Mouse (Mus musculus) forebrain, postnatal 0 days (tissue): ENCODE data around the gene Bdkrb2. TPM values are rescaled to one million over a fixed set of nuclear protein-coding genes. Genes with fewer than 3 reads are reported as not detected.

Experiments
- ATAC-seq: fragments of 200-750 bp; cut with Nextera tagmentation; 2 replicates; pipeline ENCODE4 v1.8.0; 2017; ENCODE audit warnings: mild to moderate bottlenecking, moderate library complexity
- DNase-seq: peaks from one replicate; pipeline ENCODE4 v3.0.0-alpha.2; 2015
- H3K27ac ChIP-seq: fragments of 300-500 bp; sonication (generic); 2 replicates; pipeline ENCODE4 v1.5.1; 2014; ENCODE audit warnings: low read depth, mild to moderate bottlenecking, antibody characterized with exemption, low read length, moderate library complexity, mixed read lengths
- H3K27me3 ChIP-seq: fragments of 300-500 bp; sonication (generic); 2 replicates; pipeline ENCODE4 v1.6.1; 2014; ENCODE audit warnings: mild to moderate bottlenecking, low read length, mixed read lengths; ENCODE audit not compliant: insufficient read depth
- H3K36me3 ChIP-seq: fragments of 300-500 bp; sonication (generic); 2 replicates; pipeline ENCODE4 v1.6.1; 2014; ENCODE audit warnings: mild to moderate bottlenecking, moderate library complexity; ENCODE audit not compliant: insufficient read depth
- H3K4me1 ChIP-seq: fragments of 300-500 bp; sonication (generic); 2 replicates; pipeline ENCODE4 v1.6.1; 2014; ENCODE audit warnings: antibody characterized with exemption; ENCODE audit not compliant: insufficient read depth
- H3K4me2 ChIP-seq: fragments of 300-500 bp; sonication (generic); 2 replicates; pipeline ENCODE4 v1.6.1; 2014; ENCODE audit warnings: low read depth, mild to moderate bottlenecking, moderate library complexity
- H3K4me3 ChIP-seq: fragments of 300-500 bp; sonication (generic); 2 replicates; pipeline ENCODE4 v1.5.1; 2014; ENCODE audit warnings: low read depth, low read length, mixed read lengths
- H3K9ac ChIP-seq: fragments of 300-500 bp; sonication (generic); 2 replicates; pipeline ENCODE4 v1.6.1; 2014; ENCODE audit warnings: mild to moderate bottlenecking
- H3K9me3 ChIP-seq: fragments of 300-500 bp; sonication (generic); 2 replicates; pipeline ENCODE4 v1.6.1; 2016; ENCODE audit warnings: low read length
- CTCF ChIP-seq: sonication (generic); IDR thresholded peaks from 2 replicates; pipeline ENCODE4 v1.5.1; 2016; ENCODE audit warnings: antibody characterized with exemption, control low read depth, low read depth
- WGBS: fragments of 180-500 bp; shearing (Covaris S2); extraction: QIAGEN DNeasy Blood & Tissue Kit; methylation state at CpG from one replicate; pipeline ENCODE4 v1.1.7; 2014; 5-methylcytosine and 5-hydroxymethylcytosine counted together
- polyA plus RNA-seq: library from polyadenylated mRNA; unstranded; fragments of >200 nt; fragmentation: Nextera tagmentation; extraction: Ambion mirVana; gene quantifications from 2 replicates; pipeline ENCODE4 v1.2.1, GENCODE M21; 2015
- total RNA-seq: library from RNA; depleted of rRNA; stranded (reverse); fragments of >200 nt; gene quantifications from 2 replicates; pipeline ENCODE4 v1.2.3, GENCODE M21; 2014

Bdkrb2 gene
- total and polyA plus RNA-seq, 2 experiments from 2014 or later, result 0.53 to 1.7 TPM

DNA sequence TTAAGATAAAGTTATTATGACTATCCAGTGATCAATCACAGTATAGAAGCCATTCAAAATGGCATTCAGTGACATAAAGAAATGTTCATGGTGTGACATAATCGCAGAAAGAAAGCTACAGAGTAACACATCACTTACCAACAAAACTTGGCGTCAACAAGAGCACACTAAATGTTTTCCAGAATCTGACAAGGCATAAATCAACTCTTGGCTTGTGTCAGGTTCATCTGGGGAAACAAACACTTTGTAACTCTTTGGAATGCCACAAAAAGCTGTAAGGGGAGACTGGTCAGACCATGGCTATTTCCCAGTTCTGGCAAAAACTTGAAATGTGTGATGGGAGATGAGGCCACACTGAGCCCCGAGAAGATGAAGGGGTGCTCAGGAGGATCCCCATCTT is 36.8 kb upstream of the Bdkrb2 start:
- Histone ChIP-seq H3K4me3 (no peak overlapping the region), H3K27ac (no peak overlapping the region), H3K4me2 (no peak overlapping the region), H3K36me3 (no peaks in the 10 kb centered on the region), H3K4me1 (no peaks in the 10 kb centered on the region), H3K9me3 (no peaks in the 10 kb centered on the region; the same call in 1 of the 2 replicates), H3K27me3 (no peaks in the 10 kb centered on the region), H3K9ac (no peak overlapping the region)
- no peak for ATAC-seq
- TF ChIP-seq CTCF, result no peak
- DNase-seq, result no peak
- WGBS, result 84% methylated on average over 3 of the region's 3 CpGs

DNA sequence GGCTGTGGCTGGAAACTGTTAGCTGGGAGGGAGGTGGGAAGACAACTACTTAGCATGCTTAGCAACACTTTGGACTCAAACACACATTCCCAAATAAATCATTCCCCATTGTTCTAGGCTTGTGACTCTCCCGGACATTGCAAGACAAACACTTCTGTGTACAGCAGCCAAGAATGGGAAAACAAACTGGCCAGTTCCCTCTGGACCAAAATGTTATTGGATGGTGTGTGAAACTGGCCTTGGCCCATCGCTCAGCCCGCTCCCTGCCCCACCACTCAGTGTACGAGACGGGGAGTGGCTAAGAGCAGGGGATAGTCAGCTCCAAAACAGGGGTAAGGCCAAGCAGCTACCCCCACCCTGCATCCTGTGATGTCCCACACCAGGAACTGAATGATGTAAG is 36.2 kb upstream of the Bdkrb2 start:
- DNase-seq, result peak; percentile 41
- Histone ChIP-seq H3K9me3 (no peaks in the 10 kb centered on the region; the same call in 1 of the 2 replicates), H3K4me3 (no peak overlapping the region), H3K4me2 (no peak overlapping the region), H3K36me3 (no peaks in the 10 kb centered on the region), H3K4me1 (no peaks in the 10 kb centered on the region), H3K27me3 (no peaks in the 10 kb centered on the region), H3K9ac (no peak overlapping the region), H3K27ac (no peak overlapping the region)
- 53% methylated on average over 5 of the region's 5 CpGs for WGBS
- TF ChIP-seq CTCF, result no peak
- peak; percentile 90 for ATAC-seq

DNA sequence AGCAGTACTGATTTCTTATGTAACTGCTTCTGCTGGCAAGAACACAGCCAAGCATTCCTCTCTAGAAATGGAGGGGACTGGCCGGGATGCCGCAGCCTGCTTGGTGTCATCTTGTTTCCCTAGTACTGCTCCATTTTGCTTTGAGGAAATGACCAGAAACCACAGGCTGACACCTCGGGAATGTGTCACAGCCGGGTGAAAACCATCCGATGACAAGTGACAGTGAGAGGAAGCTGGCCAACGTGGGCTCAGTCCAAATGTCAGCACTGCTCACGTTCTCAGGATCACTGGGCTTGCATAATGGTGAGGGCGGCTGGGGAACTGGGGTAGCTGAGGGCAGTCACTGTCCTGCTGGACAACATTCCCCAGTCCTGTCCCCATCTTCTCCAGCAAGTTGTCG is 33.5 kb upstream of the Bdkrb2 start:
- Histone ChIP-seq H3K4me1 (no peaks in the 10 kb centered on the region), H3K9ac (no peak overlapping the region), H3K27ac (no peak overlapping the region), H3K27me3 (no peaks in the 10 kb centered on the region), H3K36me3 (no peaks in the 10 kb centered on the region), H3K4me3 (no peak overlapping the region), H3K9me3 (no peaks in the 10 kb centered on the region), H3K4me2 (no peak overlapping the region)
- DNase-seq (no peak), ATAC-seq (no peak)
- TF ChIP-seq CTCF, result no peak
- 65% methylated on average over 9 of the region's 9 CpGs for WGBS

DNA sequence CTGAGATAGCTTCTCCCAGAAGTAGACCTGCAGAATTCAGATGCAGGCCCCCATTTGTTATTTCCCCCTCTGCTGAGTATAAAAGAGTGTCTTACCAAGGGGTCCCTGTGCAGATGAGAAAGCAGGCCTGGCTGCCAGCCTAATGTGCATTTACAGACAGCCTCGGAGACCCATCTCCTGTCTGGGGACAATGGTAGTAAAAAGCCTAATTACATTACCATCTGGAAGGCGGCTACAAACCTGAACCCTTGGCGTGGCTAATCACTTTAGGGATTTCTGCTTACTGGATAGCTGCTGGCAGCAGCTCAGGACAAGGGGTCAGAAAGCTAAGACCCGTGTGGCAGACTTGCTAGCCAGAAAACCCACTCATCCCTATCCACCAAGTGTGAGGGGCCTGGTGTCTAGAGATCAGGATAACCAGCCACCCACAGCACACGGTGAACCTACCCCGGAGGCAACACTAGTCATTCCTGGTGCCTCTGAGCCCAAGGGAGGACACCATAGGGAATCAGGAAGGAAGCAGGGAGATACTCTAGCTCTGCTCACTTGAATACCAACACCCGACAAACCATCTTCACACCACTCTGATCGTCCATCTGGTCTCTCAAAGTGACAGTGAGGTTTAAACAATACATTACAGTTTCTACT is 31.2 kb upstream of the Bdkrb2 start:
- Histone ChIP-seq H3K36me3 (no peaks in the 10 kb centered on the region), H3K27ac (no peak overlapping the region), H3K9me3 (no peaks in the 10 kb centered on the region), H3K4me1 (no peaks in the 10 kb centered on the region), H3K4me3 (no peak overlapping the region), H3K4me2 (no peak overlapping the region), H3K27me3 (no peaks in the 10 kb centered on the region), H3K9ac (no peak overlapping the region)
- 51% methylated on average over 8 of the region's 8 CpGs for WGBS
- no peak for TF ChIP-seq CTCF
- no peak for ATAC-seq
- DNase-seq, result no peak

DNA sequence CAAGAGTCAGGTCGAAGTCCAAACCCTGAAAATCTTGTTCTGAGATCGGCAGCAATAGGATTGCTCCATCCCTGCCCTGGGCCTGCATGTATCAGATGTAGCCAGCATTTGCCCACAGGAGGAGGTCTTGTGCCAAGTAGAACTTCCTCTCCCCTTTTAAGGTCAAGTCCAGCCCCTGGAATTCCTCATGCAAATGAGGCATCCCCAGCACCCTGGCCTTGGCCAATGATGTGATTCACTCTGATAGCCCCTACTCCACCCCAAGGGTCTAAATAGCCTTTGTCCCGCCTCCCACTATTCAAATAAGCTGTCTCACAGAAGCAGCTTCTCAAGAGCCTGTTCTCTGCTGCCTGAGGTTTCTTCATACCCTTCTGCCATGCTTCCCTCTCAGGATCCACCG is 28.2 kb upstream of the Bdkrb2 start:
- no peak overlapping the region for H3K27ac ChIP-seq
- no peaks in the 10 kb centered on the region for H3K4me1 ChIP-seq
- H3K36me3 ChIP-seq, result no peaks in the 10 kb centered on the region
- no peak overlapping the region for H3K4me3 ChIP-seq
- no peaks in the 10 kb centered on the region for H3K27me3 ChIP-seq
- WGBS, result 88% methylated on average over 4 of the region's 4 CpGs
- no peaks in the 10 kb centered on the region for H3K9me3 ChIP-seq
- no peak overlapping the region for H3K4me2 ChIP-seq
- H3K9ac ChIP-seq, result no peak overlapping the region
- no peak for TF ChIP-seq CTCF
- ATAC-seq, result no peak
- DNase-seq, result no peak

DNA sequence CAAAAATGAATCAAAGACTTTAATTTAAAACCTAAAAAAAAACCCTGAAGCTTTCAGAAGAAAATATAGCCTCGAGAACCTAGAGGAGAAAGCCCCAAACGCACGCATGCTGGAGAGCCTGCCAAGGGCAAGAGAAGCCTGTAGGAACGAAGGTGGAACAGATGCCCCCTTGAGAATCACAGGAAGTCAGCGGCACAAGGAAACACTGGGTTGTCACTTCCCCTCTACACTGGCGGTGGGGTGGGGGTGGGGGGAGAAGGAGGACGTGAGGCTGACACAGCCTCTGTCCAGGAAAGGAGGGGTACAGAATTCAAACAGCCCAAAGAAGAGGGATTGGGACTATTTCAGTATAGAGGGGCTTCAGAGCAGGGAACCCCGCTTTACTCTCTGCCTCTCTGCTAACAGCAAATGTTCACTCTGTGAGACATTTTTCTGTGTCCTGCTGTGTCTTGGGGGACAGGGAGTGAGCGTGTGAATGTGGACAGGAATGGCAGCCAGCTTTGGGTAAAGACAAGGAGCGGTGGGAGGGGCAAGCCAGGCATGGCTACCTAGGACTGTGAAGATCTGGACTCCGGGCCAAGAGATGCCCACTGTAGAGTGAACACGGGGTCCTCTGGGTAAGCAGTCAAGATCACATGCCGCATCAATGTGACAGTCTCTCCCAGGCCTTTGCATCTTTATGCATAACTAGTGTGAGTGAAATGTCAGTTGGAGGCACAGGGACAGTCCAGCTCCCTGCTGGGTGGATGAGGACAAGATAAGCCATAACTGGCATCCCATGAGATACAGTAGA is 26.9 kb upstream of the Bdkrb2 start:
- no peaks in the 10 kb centered on the region for H3K9me3 ChIP-seq
- no peak overlapping the region for H3K27ac ChIP-seq
- no peak overlapping the region for H3K4me3 ChIP-seq
- WGBS, result 76% methylated on average over 13 of the region's 13 CpGs
- H3K27me3 ChIP-seq, result no peaks in the 10 kb centered on the region
- H3K4me2 ChIP-seq, result no peak overlapping the region
- H3K9ac ChIP-seq, result no peak overlapping the region
- H3K36me3 ChIP-seq, result no peaks in the 10 kb centered on the region
- no peaks in the 10 kb centered on the region for H3K4me1 ChIP-seq
- no peak for DNase-seq
- ATAC-seq, result no peak
- TF ChIP-seq CTCF, result no peak

DNA sequence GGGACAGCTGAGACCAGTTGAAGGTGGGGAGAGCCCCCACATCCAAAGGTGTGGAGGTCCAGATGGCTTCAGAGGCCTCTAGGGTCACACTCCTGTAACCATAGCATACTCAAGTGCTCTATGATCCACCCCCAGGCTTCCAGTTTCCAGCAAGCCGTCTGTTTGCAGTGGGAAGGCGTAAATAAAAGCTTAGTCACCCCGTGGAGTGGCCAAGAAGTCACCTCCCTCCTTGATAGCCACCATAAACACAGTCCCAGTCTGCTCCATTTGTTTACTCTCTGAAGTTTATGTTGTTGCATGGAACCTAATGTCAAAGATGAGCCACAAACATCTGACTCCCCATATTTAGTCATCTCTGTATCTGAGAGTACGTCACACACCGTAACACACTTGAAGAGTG is 25.9 kb upstream of the Bdkrb2 start:
- TF ChIP-seq CTCF, result no peak
- no peaks in the 10 kb centered on the region for H3K27me3 ChIP-seq
- H3K4me2 ChIP-seq, result no peak overlapping the region
- no peaks in the 10 kb centered on the region for H3K4me1 ChIP-seq
- no peak overlapping the region for H3K4me3 ChIP-seq
- no peak for ATAC-seq
- no peaks in the 10 kb centered on the region for H3K9me3 ChIP-seq
- no peak for DNase-seq
- WGBS, result 77% methylated on average over 5 of the region's 5 CpGs
- no peaks in the 10 kb centered on the region for H3K36me3 ChIP-seq
- no peak overlapping the region for H3K9ac ChIP-seq
- no peak overlapping the region for H3K27ac ChIP-seq
